Mouse (Mus musculus) bone marrow, adult 2 months (tissue): Measurements from ENCODE around the gene Mok.

Experiments used
- CTCF ChIP-seq: fragments of 200-500 bp; IDR thresholded peaks from 2 replicates; pipeline ENCODE4 v1.5.1; 2011; ENCODE audit warnings: low read length, control low read depth; ENCODE audit not compliant: control insufficient read depth, insufficient read depth
- POLR2A ChIP-seq: fragments of 200-500 bp; IDR thresholded peaks from 2 replicates; pipeline ENCODE4 v1.6.1; 2011; ENCODE audit warnings: low read depth, mild to moderate bottlenecking, control low read depth, low read length, borderline replicate concordance; ENCODE audit not compliant: control insufficient read depth

DNA sequence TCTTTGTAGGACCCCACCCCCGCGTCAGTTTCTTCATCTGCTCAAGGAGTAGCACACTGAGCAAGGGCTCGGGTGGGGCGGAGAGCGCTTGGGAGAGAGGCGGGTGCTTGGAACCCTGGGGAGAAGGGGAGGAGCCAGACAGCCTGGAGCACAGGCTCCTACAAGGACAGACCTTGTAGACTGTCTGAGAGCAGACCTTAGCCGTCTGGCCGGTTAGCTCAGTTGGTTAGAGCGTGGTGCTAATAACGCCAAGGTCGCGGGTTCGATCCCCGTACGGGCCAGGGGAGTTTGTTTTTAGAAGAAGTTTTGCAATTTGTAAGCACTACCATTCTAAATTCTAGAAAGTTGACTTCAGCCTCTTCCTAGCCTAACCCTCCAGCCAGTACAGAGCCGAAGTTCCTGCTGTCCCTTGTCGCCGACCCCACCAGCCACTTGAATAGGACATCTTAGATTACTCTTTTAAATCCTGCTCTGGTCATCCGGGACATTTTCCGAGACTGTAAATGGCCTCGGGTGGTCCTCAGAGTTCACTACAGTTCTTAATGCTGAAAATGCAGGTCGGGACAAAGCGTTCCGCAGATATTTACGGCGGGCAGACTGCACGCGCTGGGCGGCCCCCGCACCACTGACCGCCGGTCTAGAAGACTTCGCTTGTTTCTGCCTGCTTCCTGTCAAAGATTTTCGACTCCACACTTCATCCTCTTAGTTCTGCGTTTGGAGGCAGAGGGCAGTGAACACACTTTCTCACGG is 4.6 kb upstream of the Mok start:
- no peak for TF ChIP-seq CTCF
- TF ChIP-seq POLR2A = no peak
